Mouse (Mus musculus) intestine, embryonic 15.5 days (tissue): ENCODE results near the gene Rundc1. TPM values are rescaled to one million over a fixed set of nuclear protein-coding genes. Genes with fewer than 3 reads are reported as not detected.
"Not testable (repeated sequence)": the region's sequence is repeated elsewhere in the genome, so short reads cannot be mapped to it uniquely, and the experiment has no call there.

Experiments
- ATAC-seq: fragments of 200-750 bp; cut with Nextera tagmentation; 2 replicates; pipeline ENCODE4 v1.8.0; 2017; ENCODE audit warnings: moderate TSS enrichment, moderate library complexity
- H3K27ac ChIP-seq: fragments of 300-500 bp; sonication (generic); 2 replicates; pipeline ENCODE4 v1.5.1; 2015; ENCODE audit warnings: mild to moderate bottlenecking, inconsistent platforms
- H3K27me3 ChIP-seq: fragments of 300-500 bp; sonication (generic); replicated peaks from 2 replicates; pipeline ENCODE4 v1.6.1; 2015; ENCODE audit warnings: inconsistent platforms
- H3K36me3 ChIP-seq: fragments of 300-500 bp; sonication (generic); 2 replicates; pipeline ENCODE4 v1.6.1; 2015; ENCODE audit warnings: inconsistent platforms
- H3K4me1 ChIP-seq: fragments of 300-500 bp; sonication (generic); replicated peaks from 2 replicates; pipeline ENCODE4 v1.6.1; 2015; ENCODE audit warnings: inconsistent platforms
- H3K4me2 ChIP-seq: fragments of 300-500 bp; sonication (generic); replicated peaks from 2 replicates; pipeline ENCODE4 v1.6.1; 2015; ENCODE audit warnings: mild to moderate bottlenecking, inconsistent platforms
- H3K4me3 ChIP-seq: fragments of 300-500 bp; sonication (generic); replicated peaks from 2 replicates; pipeline ENCODE4 v1.5.1; 2015; ENCODE audit warnings: inconsistent platforms
- H3K9ac ChIP-seq: fragments of 300-500 bp; sonication (generic); 2 replicates; pipeline ENCODE4 v1.6.1; 2015; ENCODE audit warnings: inconsistent platforms
- H3K9me3 ChIP-seq: fragments of 300-500 bp; sonication (generic); 2 replicates; pipeline ENCODE4 v1.6.1; 2016; ENCODE audit warnings: inconsistent platforms
- WGBS: fragments of 180-500 bp; shearing (Covaris S2); methylation state at CpG from one replicate; pipeline ENCODE4 v1.1.7; 2015; 5-methylcytosine and 5-hydroxymethylcytosine counted together
- polyA plus RNA-seq: library from polyadenylated mRNA; unstranded; fragments of >200 nt; fragmentation: Nextera tagmentation; extraction: Ambion mirVana; gene quantifications from 2 replicates; pipeline ENCODE4 v1.2.1, GENCODE M21; 2015

The Rundc1 gene
- polyA plus RNA-seq, 1 experiment from 2014 or later: 16.9 TPM

- Histone ChIP-seq H3K4me2 (peak overlapping the region; percentile 69), H3K9me3 (no peaks in the 10 kb centered on the region), H3K4me3 (peak overlapping the region; percentile 54; the same call in 1 of the 2 replicates), H3K9ac (peak overlapping the region; percentile 56; the same call in 1 of the 2 replicates), H3K4me1 (peaks cover 12% of the 10 kb centered on the region), H3K27ac (peak overlapping the region; percentile 68), H3K27me3 (no peaks in the 10 kb centered on the region), H3K36me3 (peaks cover 19% of the 10 kb centered on the region)
- no peak for ATAC-seq
- WGBS: 80% methylated on average over 5 of the region's 5 CpGs
Observed at GRCm38 (mm10) chr11:101447786-101448185, 22.9 kb downstream of the Rundc1 start.

GRCm38 (mm10) chr11:101448274-101448746 is 23.4 kb downstream of the Rundc1 start, which contains the start of gene Ifi35:
Gene Ifi35, plus strand, starts transcription at chr11:101448407.
- WGBS: 16% methylated on average over 10 of the region's 10 CpGs
- H3K9ac ChIP-seq: peak within 1 kb of the TSS; percentile 56

GRCm38 (mm10) chr11:101448899-101449298 is 24.0 kb downstream of the Rundc1 start:
- H3K9ac ChIP-seq: peak overlapping the region; percentile 56
- H3K4me2 ChIP-seq: peak overlapping the region; percentile 69

More at GRCm38 (mm10) chr11:101448274-101448746, 23.4 kb downstream of the Rundc1 start, which contains the start of gene Ifi35:
- Histone ChIP-seq H3K9me3 (no peaks in the 10 kb centered on the region), H3K4me1 (peaks cover 7% of the 10 kb centered on the region), H3K27ac (peak within 1 kb of the TSS; percentile 68), H3K4me3 (peak within 1 kb of the TSS; percentile 54), H3K27me3 (no peaks in the 10 kb centered on the region), H3K36me3 (peaks cover 19% of the 10 kb centered on the region), H3K4me2 (peak within 1 kb of the TSS; percentile 69)
- peak; percentile 90 for ATAC-seq

GRCm38 (mm10) chr11:101449596-101449995 is 24.7 kb downstream of the Rundc1 start:
- H3K9me3 ChIP-seq, H3K4me1 ChIP-seq, H3K4me2 ChIP-seq, ATAC-seq, H3K27me3 ChIP-seq, H3K27ac ChIP-seq, H3K9ac ChIP-seq, H3K36me3 ChIP-seq, H3K4me3 ChIP-seq: not testable (repeated sequence)
- WGBS: 75% methylated on average over 4 of the region's 4 CpGs

More at GRCm38 (mm10) chr11:101448899-101449298, 24.0 kb downstream of the Rundc1 start:
- Histone ChIP-seq H3K4me3 (peak overlapping the region; percentile 54), H3K9me3 (no peaks in the 10 kb centered on the region), H3K36me3 (peaks cover 15% of the 10 kb centered on the region), H3K27ac (peak overlapping the region; percentile 68; the same call in 1 of the 2 replicates), H3K4me1 (peaks cover 2% of the 10 kb centered on the region), H3K27me3 (no peaks in the 10 kb centered on the region)
- WGBS: 72% methylated on average over 4 of the region's 4 CpGs
- ATAC-seq: no peak

- H3K9me3 ChIP-seq: no peaks in the 10 kb centered on the region
- ATAC-seq: no peak
- H3K27ac ChIP-seq: no peak overlapping the region
- no peak overlapping the region for H3K9ac ChIP-seq
- 75% methylated on average over 3 of the region's 3 CpGs for WGBS
- no peak overlapping the region for H3K4me2 ChIP-seq
- no peak overlapping the region for H3K4me3 ChIP-seq
- no peaks in the 10 kb centered on the region for H3K27me3 ChIP-seq
- no peaks in the 10 kb centered on the region; the same call in 1 of the 2 replicates for H3K4me1 ChIP-seq
- H3K36me3 ChIP-seq: 0 out of 2 replicates have a peak, but pooled peaks cover 3% of the 10 kb centered on the region
Observed at GRCm38 (mm10) chr11:101450394-101450793, 25.5 kb downstream of the Rundc1 start.

GRCm38 (mm10) chr11:101451536-101451935 is 26.7 kb downstream of the Rundc1 start:
- Histone ChIP-seq H3K4me3 (no peak overlapping the region), H3K27me3 (no peaks in the 10 kb centered on the region), H3K4me2 (no peak overlapping the region), H3K9me3 (no peaks in the 10 kb centered on the region), H3K4me1 (no peaks in the 10 kb centered on the region; the same call in 1 of the 2 replicates), H3K27ac (0 out of 2 replicates have a peak overlapping the region, but pooled peaks have one; percentile 3), H3K36me3 (no peaks in the 10 kb centered on the region), H3K9ac (no peak overlapping the region)
- no peak for ATAC-seq
- 84% methylated on average over 10 of the region's 10 CpGs for WGBS

- Histone ChIP-seq H3K4me3 (no peak overlapping the region), H3K4me1 (no peaks in the 10 kb centered on the region; the same call in 1 of the 2 replicates), H3K9ac (no peak overlapping the region), H3K27ac (0 out of 2 replicates have a peak overlapping the region, but pooled peaks have one; percentile 3), H3K9me3 (no peaks in the 10 kb centered on the region), H3K27me3 (no peaks in the 10 kb centered on the region), H3K36me3 (no peaks in the 10 kb centered on the region; the same call in 1 of the 2 replicates), H3K4me2 (0 out of 2 replicates have a peak overlapping the region, but pooled peaks have one; percentile 0)
- 64% methylated on average over 10 of the region's 10 CpGs for WGBS
- ATAC-seq: peak; percentile 39
Observed at GRCm38 (mm10) chr11:101452093-101452774, 27.3 kb downstream of the Rundc1 start.

- no peak overlapping the region for H3K4me2 ChIP-seq
- peaks cover 8% of the 10 kb centered on the region for H3K4me1 ChIP-seq
- 76% methylated on average over 6 of the region's 6 CpGs for WGBS
- H3K27me3 ChIP-seq: no peaks in the 10 kb centered on the region
- H3K27ac ChIP-seq: no peak overlapping the region
- no peak overlapping the region for H3K4me3 ChIP-seq
- no peak overlapping the region for H3K9ac ChIP-seq
- no peaks in the 10 kb centered on the region for H3K9me3 ChIP-seq
- H3K36me3 ChIP-seq: no peaks in the 10 kb centered on the region; the same call in 1 of the 2 replicates
- ATAC-seq: no peak
Observed at GRCm38 (mm10) chr11:101454702-101455101, 29.8 kb downstream of the Rundc1 start.

GRCm38 (mm10) chr11:101455627-101456026 is 30.7 kb downstream of the Rundc1 start:
- Histone ChIP-seq H3K4me2 (no peak overlapping the region), H3K9me3 (no peaks in the 10 kb centered on the region), H3K4me1 (peaks cover 8% of the 10 kb centered on the region), H3K27me3 (no peaks in the 10 kb centered on the region), H3K4me3 (no peak overlapping the region), H3K27ac (no peak overlapping the region), H3K36me3 (peaks cover 3% of the 10 kb centered on the region; the same call in 1 of the 2 replicates), H3K9ac (no peak overlapping the region)
- 67% methylated on average over 7 of the region's 7 CpGs for WGBS
- no peak for ATAC-seq

- Histone ChIP-seq H3K9ac (no peak overlapping the region), H3K4me1 (peaks cover 16% of the 10 kb centered on the region), H3K4me3 (no peak overlapping the region), H3K9me3 (no peaks in the 10 kb centered on the region), H3K27me3 (no peaks in the 10 kb centered on the region), H3K36me3 (peaks cover 8% of the 10 kb centered on the region; the same call in 1 of the 2 replicates), H3K27ac (no peak overlapping the region), H3K4me2 (no peak overlapping the region)
- ATAC-seq: no peak
- 92% methylated on average over 9 of the region's 9 CpGs for WGBS
Observed at GRCm38 (mm10) chr11:101457631-101458030, 32.7 kb downstream of the Rundc1 start.

- Histone ChIP-seq H3K4me2 (no peak overlapping the region), H3K36me3 (peaks cover 8% of the 10 kb centered on the region; the same call in 1 of the 2 replicates), H3K27ac (no peak overlapping the region), H3K27me3 (no peaks in the 10 kb centered on the region), H3K4me3 (no peak overlapping the region), H3K4me1 (peaks cover 19% of the 10 kb centered on the region), H3K9ac (no peak overlapping the region), H3K9me3 (no peaks in the 10 kb centered on the region)
- no peak for ATAC-seq
- 83% methylated on average over 12 of the region's 12 CpGs for WGBS
Observed at GRCm38 (mm10) chr11:101458217-101458616, 33.3 kb downstream of the Rundc1 start.

GRCm38 (mm10) chr11:101459716-101460115 is 34.8 kb downstream of the Rundc1 start:
- Histone ChIP-seq H3K9ac (no peak overlapping the region), H3K4me2 (no peak overlapping the region), H3K36me3 (peaks cover 8% of the 10 kb centered on the region; the same call in 1 of the 2 replicates), H3K4me1 (peaks cover 28% of the 10 kb centered on the region), H3K27ac (no peak overlapping the region; the same call in 1 of the 2 replicates), H3K9me3 (no peaks in the 10 kb centered on the region), H3K4me3 (no peak overlapping the region), H3K27me3 (no peaks in the 10 kb centered on the region)
- WGBS: 55% methylated on average over 6 of the region's 6 CpGs
- no peak for ATAC-seq
